Mouse (Mus musculus) urinary bladder, postnatal 25 days (tissue): ENCODE measurements around the gene Mgat4a.

Source experiments
- DNase-seq: peaks from one replicate; pipeline ENCODE4 v3.0.0; 2022; ENCODE audit warnings: low spot score

Mgat4a gene

DNA sequence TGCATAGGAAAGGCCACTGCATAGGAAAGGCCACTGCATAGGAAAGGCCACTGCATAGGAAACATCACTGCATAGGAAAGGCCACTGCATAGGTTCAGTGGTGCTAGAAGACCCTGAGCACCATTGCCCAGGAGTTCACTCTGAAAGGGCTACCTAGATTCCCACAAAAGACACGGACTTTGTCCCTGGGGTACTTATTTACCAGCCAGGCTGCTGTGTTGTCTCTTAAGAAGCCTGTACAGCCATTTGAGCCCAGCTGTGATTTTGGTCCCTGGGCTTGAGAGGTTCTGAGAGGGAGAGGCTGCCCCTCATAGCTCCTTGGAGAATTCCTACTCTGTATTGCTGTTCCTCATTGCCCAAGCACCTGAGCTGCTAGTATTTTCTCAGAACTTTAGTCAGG lies 144.3 kb downstream of the Mgat4a start:
- no peak for DNase-seq

DNA sequence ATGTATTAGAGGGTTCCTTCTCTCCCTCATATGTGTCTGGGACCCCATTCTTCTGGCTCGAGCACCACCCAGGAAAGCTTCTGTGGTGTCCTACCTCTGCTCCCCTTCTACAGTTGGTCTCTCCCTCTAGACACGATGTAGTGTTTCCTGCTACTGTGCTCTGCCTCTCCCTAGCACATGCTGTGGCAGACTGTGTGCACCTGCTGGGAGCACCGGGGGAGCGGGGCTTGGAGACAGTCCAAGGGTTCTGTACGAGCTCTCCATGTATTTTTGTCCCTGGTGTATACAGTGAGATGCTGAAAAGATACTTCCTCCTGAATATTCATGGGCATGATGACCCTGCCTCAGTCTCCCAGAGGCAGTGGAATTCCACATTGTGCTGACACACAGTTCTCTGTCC lies 147.6 kb downstream of the Mgat4a start:
- DNase-seq, result no peak
